Mouse (Mus musculus): ENCODE data around the gene Scn4a. TPM values are rescaled to one million over a fixed set of nuclear protein-coding genes. Genes with fewer than 3 reads are reported as not detected.

Scn4a gene
- polyA plus RNA-seq, 2 experiments = 0.30 to 2.0 TPM

DNA sequence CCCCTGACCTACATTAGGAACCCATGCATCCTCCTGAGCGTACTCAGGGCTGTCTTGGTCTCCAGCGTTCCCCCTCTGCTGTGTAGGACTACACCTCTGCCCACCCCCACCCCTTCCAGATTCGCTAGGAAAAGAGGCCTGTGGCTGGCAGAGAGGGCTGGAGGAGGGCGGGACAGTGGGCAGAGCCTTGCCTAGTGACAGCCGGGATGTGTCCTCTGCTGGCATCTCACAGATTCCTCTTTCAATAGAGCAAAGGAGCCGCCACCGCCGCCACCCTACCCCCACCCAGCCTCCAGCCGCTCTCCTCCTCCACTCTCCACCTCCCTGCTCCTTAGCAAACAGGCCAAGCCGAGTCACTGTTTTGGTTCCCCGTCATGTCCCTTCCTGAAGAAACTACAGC is 11.6 kb upstream of the Scn4a start:
- Histone ChIP-seq H3K27ac (replicated peaks; ENCODE audit: low read depth, low read length) (no peak overlapping the region), H3K4me1 (ENCODE audit: control insufficient read depth, insufficient read depth, low read length) (peaks cover 5% of the 10 kb centered on the region), H3K36me3 (ENCODE audit: control insufficient read depth, insufficient read depth, low read length) (no peaks in the 10 kb centered on the region), H3K27me3 (ENCODE audit: control insufficient read depth, insufficient read depth, low read length) (no peaks in the 10 kb centered on the region), H3K4me2 (replicated peaks; ENCODE audit: low read depth, low read length, severe bottlenecking) (0 out of 2 replicates have a peak overlapping the region, but pooled peaks have one; percentile 5), H3K9ac (ENCODE audit: low read depth, low read length, severe bottlenecking) (no peak overlapping the region), H3K4me3 (replicated peaks; ENCODE audit: low read length) (no peak overlapping the region), H3K9me3 (ENCODE audit: control insufficient read depth, low read length) (no peaks in the 10 kb centered on the region)
- DNase-seq (ENCODE audit: low spot score) = no peak
- WGBS = 19% methylated on average over 11 of the region's 11 CpGs
- ATAC-seq (ENCODE audit: low FRiP score, low read depth) = peak; percentile 35; the same call in 1 of the 2 replicates
- no peak for TF ChIP-seq POLR2A (IDR thresholded peaks at IDR 0.05; ENCODE audit: borderline replicate concordance, extremely low read depth, insufficient read depth, insufficient read length)

GRCm38 (mm10) chr11:106359350-106359749 is 6.3 kb upstream of the Scn4a start:
- no peak for ATAC-seq (ENCODE audit: low FRiP score, low read depth)
- 23% methylated on average over 5 of the region's 5 CpGs for WGBS

GRCm38 (mm10) chr11:106355382-106356128 is 2.5 kb upstream of the Scn4a start:
- Histone ChIP-seq H3K27ac (replicated peaks; ENCODE audit: low read depth, low read length) (no peak overlapping the region), H3K4me3 (replicated peaks; ENCODE audit: low read length) (no peak overlapping the region), H3K9me3 (ENCODE audit: control insufficient read depth, low read length) (no peaks in the 10 kb centered on the region), H3K27me3 (ENCODE audit: control insufficient read depth, insufficient read depth, low read length) (no peaks in the 10 kb centered on the region), H3K9ac (ENCODE audit: low read depth, low read length, severe bottlenecking) (no peak overlapping the region), H3K36me3 (ENCODE audit: control insufficient read depth, insufficient read depth, low read length) (no peaks in the 10 kb centered on the region), H3K4me2 (replicated peaks; ENCODE audit: low read depth, low read length, severe bottlenecking) (no peak overlapping the region), H3K4me1 (ENCODE audit: control insufficient read depth, insufficient read depth, low read length) (no peaks in the 10 kb centered on the region)
- ATAC-seq (ENCODE audit: low FRiP score, low read depth) = no peak
- WGBS = 63% methylated on average over 19 of the region's 19 CpGs
- TF ChIP-seq POLR2A (IDR thresholded peaks at IDR 0.05; ENCODE audit: borderline replicate concordance, extremely low read depth, insufficient read depth, insufficient read length) = no peak
- no peak for DNase-seq (ENCODE audit: low spot score)

More at GRCm38 (mm10) chr11:106359350-106359749, 6.3 kb upstream of the Scn4a start:
- Histone ChIP-seq H3K27ac (replicated peaks; ENCODE audit: low read depth, low read length) (no peak overlapping the region), H3K27me3 (ENCODE audit: control insufficient read depth, insufficient read depth, low read length) (no peaks in the 10 kb centered on the region), H3K4me2 (replicated peaks; ENCODE audit: low read depth, low read length, severe bottlenecking) (no peak overlapping the region), H3K9me3 (ENCODE audit: control insufficient read depth, low read length) (no peaks in the 10 kb centered on the region), H3K4me3 (replicated peaks; ENCODE audit: low read length) (no peak overlapping the region), H3K36me3 (ENCODE audit: control insufficient read depth, insufficient read depth, low read length) (no peaks in the 10 kb centered on the region), H3K9ac (ENCODE audit: low read depth, low read length, severe bottlenecking) (no peak overlapping the region), H3K4me1 (ENCODE audit: control insufficient read depth, insufficient read depth, low read length) (no peaks in the 10 kb centered on the region)
- no peak for TF ChIP-seq POLR2A (IDR thresholded peaks at IDR 0.05; ENCODE audit: borderline replicate concordance, extremely low read depth, insufficient read depth, insufficient read length)
- no peak for DNase-seq (ENCODE audit: low spot score)

GRCm38 (mm10) chr11:106354181-106354580 is 1.1 kb upstream of the Scn4a start:
- 55% methylated on average over 1 of the region's 1 CpGs for WGBS
- H3K9me3 ChIP-seq (ENCODE audit: control insufficient read depth, low read length) = no peaks in the 10 kb centered on the region
- no peak overlapping the region for H3K27ac ChIP-seq (replicated peaks; ENCODE audit: low read depth, low read length)
- no peak overlapping the region for H3K4me2 ChIP-seq (replicated peaks; ENCODE audit: low read depth, low read length, severe bottlenecking)
- H3K36me3 ChIP-seq (ENCODE audit: control insufficient read depth, insufficient read depth, low read length) = no peaks in the 10 kb centered on the region
- H3K27me3 ChIP-seq (ENCODE audit: control insufficient read depth, insufficient read depth, low read length) = no peaks in the 10 kb centered on the region
- ATAC-seq (ENCODE audit: low FRiP score, low read depth) (no peak), DNase-seq (ENCODE audit: low spot score) (no peak)
- H3K9ac ChIP-seq (ENCODE audit: low read depth, low read length, severe bottlenecking) = no peak overlapping the region
- no peaks in the 10 kb centered on the region for H3K4me1 ChIP-seq (ENCODE audit: control insufficient read depth, insufficient read depth, low read length)
- TF ChIP-seq POLR2A (IDR thresholded peaks at IDR 0.05; ENCODE audit: borderline replicate concordance, extremely low read depth, insufficient read depth, insufficient read length) = no peak
- no peak overlapping the region for H3K4me3 ChIP-seq (replicated peaks; ENCODE audit: low read length)

DNA sequence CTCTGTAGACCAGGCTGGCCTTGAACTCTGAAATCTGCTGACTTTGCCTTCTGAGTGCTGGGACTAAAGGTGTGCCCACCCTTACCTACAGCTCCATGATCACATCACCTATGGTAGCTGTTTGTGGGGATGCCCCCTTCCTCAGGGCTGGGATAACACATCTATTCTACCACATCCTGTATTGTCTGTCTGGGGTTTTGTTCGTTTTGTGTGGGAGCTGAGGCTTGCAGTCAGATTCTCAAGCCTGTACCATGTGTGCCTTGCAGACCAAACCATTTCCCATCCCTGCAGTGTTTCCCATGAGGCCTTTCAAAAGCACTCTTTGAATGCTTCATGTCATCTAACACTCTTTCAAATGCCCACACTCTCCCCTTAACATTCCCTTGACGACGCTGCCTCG is 1.1 kb downstream of the Scn4a start:
- Histone ChIP-seq H3K36me3 (ENCODE audit: control insufficient read depth, insufficient read depth, low read length) (no peaks in the 10 kb centered on the region), H3K4me3 (replicated peaks; ENCODE audit: low read length) (no peak overlapping the region), H3K4me2 (replicated peaks; ENCODE audit: low read depth, low read length, severe bottlenecking) (no peak overlapping the region), H3K27me3 (ENCODE audit: control insufficient read depth, insufficient read depth, low read length) (no peaks in the 10 kb centered on the region), H3K9me3 (ENCODE audit: control insufficient read depth, low read length) (no peaks in the 10 kb centered on the region), H3K9ac (ENCODE audit: low read depth, low read length, severe bottlenecking) (no peak overlapping the region), H3K27ac (replicated peaks; ENCODE audit: low read depth, low read length) (no peak overlapping the region), H3K4me1 (ENCODE audit: control insufficient read depth, insufficient read depth, low read length) (no peaks in the 10 kb centered on the region)
- ATAC-seq (ENCODE audit: low FRiP score, low read depth) (no peak), DNase-seq (ENCODE audit: low spot score) (no peak)
- no peak for TF ChIP-seq POLR2A (IDR thresholded peaks at IDR 0.05; ENCODE audit: borderline replicate concordance, extremely low read depth, insufficient read depth, insufficient read length)
- 59% methylated on average over 4 of the region's 4 CpGs for WGBS
